Mouse (Mus musculus) embryonic facial prominence, embryonic 12.5 days (tissue): ENCODE results near the gene Lbhd1. TPM values are rescaled to one million over a fixed set of nuclear protein-coding genes. Genes with fewer than 3 reads are reported as not detected.
"Not testable (repeated sequence)": the region's sequence is repeated elsewhere in the genome, so short reads cannot be mapped to it uniquely, and the experiment has no call there.

Experiments
- ATAC-seq: fragments of 200-750 bp; cut with Nextera tagmentation; 2 replicates; pipeline ENCODE4 v1.8.0; 2017; ENCODE audit not compliant: insufficient number of reproducible peaks, insufficient read depth, low FRiP score, low TSS enrichment
- H3K27ac ChIP-seq: fragments of 300-500 bp; sonication (generic); 2 replicates; pipeline ENCODE4 v1.5.1; 2016; ENCODE audit warnings: mild to moderate bottlenecking
- H3K27me3 ChIP-seq: fragments of 300-500 bp; sonication (generic); 2 replicates; pipeline ENCODE4 v1.6.1; 2016; ENCODE audit warnings: mild to moderate bottlenecking, moderate library complexity
- H3K36me3 ChIP-seq: fragments of 300-500 bp; sonication (generic); 2 replicates; pipeline ENCODE4 v1.6.1; 2016; ENCODE audit warnings: mild to moderate bottlenecking
- H3K4me1 ChIP-seq: fragments of 300-500 bp; sonication (generic); 2 replicates; pipeline ENCODE4 v1.6.1; 2016
- H3K4me2 ChIP-seq: fragments of 300-500 bp; sonication (generic); replicated peaks from 2 replicates; pipeline ENCODE4 v1.6.1; 2016; ENCODE audit warnings: mild to moderate bottlenecking, moderate library complexity
- H3K4me3 ChIP-seq: fragments of 300-500 bp; sonication (generic); 2 replicates; pipeline ENCODE4 v1.5.1; 2016; ENCODE audit warnings: mild to moderate bottlenecking
- H3K9ac ChIP-seq: fragments of 300-500 bp; sonication (generic); 2 replicates; pipeline ENCODE4 v1.6.1; 2016; ENCODE audit warnings: mild to moderate bottlenecking, moderate library complexity
- H3K9me3 ChIP-seq: fragments of 300-500 bp; sonication (generic); 2 replicates; pipeline ENCODE4 v1.6.1; 2016; ENCODE audit warnings: mild to moderate bottlenecking, moderate library complexity
- WGBS: fragments of 180-500 bp; shearing (Covaris S2); methylation state at CpG from one replicate; pipeline ENCODE4 v1.1.7; 2016; 5-methylcytosine and 5-hydroxymethylcytosine counted together
- polyA plus RNA-seq: library from polyadenylated mRNA; unstranded; fragments of >200 nt; fragmentation: Nextera tagmentation; extraction: Ambion mirVana; gene quantifications from 2 replicates; pipeline ENCODE4 v1.2.1, GENCODE M21; 2016

Lbhd1 gene
- polyA plus RNA-seq, 1 experiment from 2014 or later: 88.4 TPM

DNA sequence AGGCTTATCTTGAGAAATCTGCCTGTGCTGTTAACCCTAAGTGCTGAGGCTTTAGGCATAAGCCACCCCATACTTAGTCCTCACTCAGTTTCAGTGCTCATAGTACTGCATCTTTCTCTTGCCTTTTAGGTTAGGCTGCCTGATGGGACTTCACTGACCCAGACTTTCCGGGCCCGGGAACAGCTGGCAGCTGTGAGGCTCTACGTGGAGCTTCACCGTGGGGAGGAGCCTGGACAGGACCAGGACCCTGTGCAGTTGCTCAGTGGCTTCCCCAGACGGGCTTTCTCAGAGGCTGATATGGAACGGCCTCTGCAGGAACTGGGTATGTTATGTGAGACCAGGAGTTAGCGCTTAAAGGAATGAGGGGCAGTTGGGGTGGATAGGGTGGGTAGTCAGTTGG, 8.5 kb upstream of the Lbhd1 start:
- Histone ChIP-seq H3K9ac (no peak overlapping the region), H3K4me3 (no peak overlapping the region), H3K27ac (no peak overlapping the region), H3K27me3 (no peaks in the 10 kb centered on the region), H3K36me3 (peaks cover 45% of the 10 kb centered on the region), H3K4me2 (no peak overlapping the region), H3K4me1 (peaks cover 14% of the 10 kb centered on the region), H3K9me3 (no peaks in the 10 kb centered on the region)
- 95% methylated on average over 7 of the region's 7 CpGs for WGBS
- ATAC-seq: no peak

DNA sequence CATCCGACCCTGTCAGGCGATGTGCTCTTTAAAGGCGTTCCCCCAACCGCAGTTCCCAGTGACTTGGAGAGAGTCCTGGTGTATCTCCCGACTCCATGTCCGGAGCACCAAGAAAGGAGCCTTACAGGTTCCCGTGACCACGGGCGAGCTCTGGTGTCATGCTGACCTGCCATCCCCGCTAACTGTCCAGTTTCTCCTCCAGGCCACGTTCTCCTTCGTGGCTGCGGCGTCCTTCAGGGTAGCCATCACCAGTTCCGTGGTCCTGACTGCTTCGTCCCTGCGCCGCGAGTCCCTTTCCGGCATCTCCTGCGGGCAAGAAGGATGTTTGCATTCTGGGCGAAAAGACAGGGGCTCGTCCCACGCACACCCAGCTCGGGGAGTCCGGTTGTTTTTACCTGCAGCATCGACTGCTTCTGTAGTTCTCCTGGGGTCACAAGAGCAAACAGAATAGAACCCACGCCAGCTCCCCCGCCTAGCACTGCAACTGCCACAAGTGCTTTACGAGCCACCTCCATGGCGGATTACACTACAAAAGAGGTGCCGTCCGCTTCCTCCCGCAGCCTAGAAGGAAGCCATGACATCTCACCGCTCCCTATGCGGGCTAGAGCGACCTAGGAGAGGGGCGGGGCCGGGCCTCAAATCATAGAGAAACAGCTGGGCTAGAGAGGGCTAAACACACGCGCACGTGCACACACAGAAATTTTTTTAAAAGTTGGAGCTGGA, 3.1 kb upstream of the Lbhd1 start, which contains the start of gene Uqcc3:
Gene Uqcc3, minus strand, starts transcription at position 613 of the 723 bp plus-strand sequence.
- no peaks in the 10 kb centered on the region for H3K27me3 ChIP-seq
- peak within 1 kb of the TSS; percentile 82 for H3K4me2 ChIP-seq
- under 1% methylated on average over 42 of the region's 42 CpGs for WGBS
- no peaks in the 10 kb centered on the region for H3K9me3 ChIP-seq
- peaks cover 9% of the 10 kb centered on the region; the same call in 1 of the 2 replicates for H3K4me1 ChIP-seq
- peak within 1 kb of the TSS; percentile 71 for H3K27ac ChIP-seq
- H3K4me3 ChIP-seq: peak within 1 kb of the TSS; percentile 68
- H3K9ac ChIP-seq: peak within 1 kb of the TSS; percentile 89
- peak; percentile 95 for ATAC-seq
- peaks cover 21% of the 10 kb centered on the region for H3K36me3 ChIP-seq

DNA sequence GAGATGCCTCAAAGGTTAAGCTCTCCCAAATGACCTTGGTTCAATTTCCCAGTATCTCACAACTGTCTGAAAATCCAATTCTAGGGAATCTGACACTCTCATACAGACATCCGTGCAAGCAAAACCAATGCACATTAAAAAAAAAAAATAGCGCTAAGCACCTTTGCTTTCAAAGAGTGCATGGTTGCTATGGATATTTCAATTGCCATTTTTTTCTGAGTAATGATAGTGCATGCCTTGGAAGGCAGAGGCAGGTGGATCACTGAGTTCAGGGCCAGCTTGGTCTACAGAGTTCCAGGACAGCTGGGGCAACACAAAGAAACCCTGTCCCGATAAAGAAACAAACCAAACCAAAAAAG, 2.5 kb upstream of the Lbhd1 start:
- WGBS: 20% methylated on average over 3 of the region's 3 CpGs
- no peak overlapping the region for H3K27ac ChIP-seq
- no peaks in the 10 kb centered on the region for H3K27me3 ChIP-seq

DNA sequence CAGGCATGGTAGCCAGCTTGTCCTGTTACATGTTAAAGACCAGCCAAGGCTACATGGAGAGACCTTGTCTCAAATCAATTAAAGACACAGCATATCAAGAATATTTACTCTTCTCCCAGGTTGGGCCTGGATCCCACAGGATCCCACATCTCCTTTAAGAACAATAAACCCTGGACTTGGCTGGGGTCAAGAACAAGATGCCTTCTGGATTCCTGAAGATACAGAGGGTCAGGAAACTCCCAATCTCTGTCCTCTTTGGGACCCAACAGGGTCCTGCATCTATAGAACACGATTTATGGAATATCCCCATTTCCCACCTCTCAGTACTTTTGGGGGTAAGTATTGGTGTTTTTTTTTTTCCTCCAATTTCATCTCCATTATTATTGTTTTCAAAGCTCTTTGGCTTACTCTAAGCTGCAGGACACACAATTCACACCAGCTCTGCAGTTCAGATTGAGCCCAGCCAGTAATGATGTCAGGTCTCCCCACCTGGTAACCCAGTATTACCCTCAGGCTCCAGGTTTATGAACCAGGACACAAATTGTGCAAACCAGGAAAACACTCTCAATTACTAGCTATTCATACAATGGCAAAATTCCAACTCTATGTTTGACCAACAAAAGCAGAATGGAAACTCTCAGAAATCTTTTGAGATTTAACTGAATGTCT, 3.5 kb downstream of the Lbhd1 start:
- peak overlapping the region; percentile 85; the same call in 1 of the 2 replicates for H3K27ac ChIP-seq
- no peak overlapping the region for H3K9ac ChIP-seq
- 35% methylated on average over 1 of the region's 1 CpGs for WGBS

More for the DNA sequence above, 2.5 kb upstream of the Lbhd1 start:
- Histone ChIP-seq H3K4me3 (peak overlapping the region; percentile 68), H3K36me3 (peaks cover 16% of the 10 kb centered on the region), H3K4me1 (peaks cover 9% of the 10 kb centered on the region; the same call in 1 of the 2 replicates), H3K9me3 (no peaks in the 10 kb centered on the region), H3K9ac (peak overlapping the region; percentile 89), H3K4me2 (peak overlapping the region; percentile 82)
- no peak for ATAC-seq

DNA sequence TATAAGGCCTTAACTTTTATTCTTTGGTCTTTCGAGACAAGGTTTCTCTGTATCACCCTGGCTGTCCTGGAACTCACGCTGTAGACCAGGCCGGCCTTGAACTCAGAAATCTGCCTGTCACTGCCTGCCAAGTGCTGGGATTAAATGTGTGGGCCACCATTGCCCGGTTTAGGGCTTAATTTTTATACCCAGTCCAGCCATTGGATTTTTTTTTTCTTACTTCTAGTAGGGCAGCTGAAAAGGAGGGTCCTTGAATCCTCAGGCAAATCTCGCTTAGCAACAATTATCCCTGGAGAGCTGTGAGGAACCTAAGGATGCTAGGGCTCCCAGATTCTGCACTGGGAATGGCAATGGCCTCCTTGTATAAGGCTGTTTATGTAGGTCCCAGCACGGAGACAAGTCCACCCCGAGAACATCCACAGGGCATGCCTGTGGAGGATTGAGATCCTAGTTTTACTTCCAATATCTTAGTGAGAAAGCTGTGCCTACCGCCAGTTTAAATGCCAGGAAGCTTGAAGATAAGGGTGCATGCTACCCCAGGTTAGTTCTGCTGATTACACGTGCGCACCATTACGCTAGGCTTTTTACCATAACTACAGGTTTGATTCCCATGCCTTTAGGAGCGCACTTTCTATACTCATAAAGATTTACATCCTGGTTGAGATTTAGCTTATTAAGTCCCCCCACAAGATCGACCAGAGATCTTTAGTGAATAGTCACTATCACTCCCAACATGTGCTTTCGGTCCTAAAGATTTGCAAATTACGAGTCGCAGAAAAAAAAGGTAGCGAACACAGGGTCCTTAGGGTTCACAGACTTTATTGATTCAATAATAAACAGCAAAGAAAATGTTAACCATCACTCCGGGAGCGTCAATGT, 4.3 kb downstream of the Lbhd1 start:
- Histone ChIP-seq H3K9me3 (no peaks in the 10 kb centered on the region), H3K4me1 (peaks cover 10% of the 10 kb centered on the region; the same call in 1 of the 2 replicates), H3K4me3 (peak overlapping the region; percentile 69), H3K36me3 (peaks cover 14% of the 10 kb centered on the region), H3K27ac (peak overlapping the region; percentile 85), H3K9ac (peak overlapping the region; percentile 85), H3K27me3 (no peaks in the 10 kb centered on the region), H3K4me2 (peak overlapping the region; percentile 81)
- ATAC-seq: no peak
- 17% methylated on average over 19 of the region's 19 CpGs for WGBS

More for the DNA sequence above, 3.5 kb downstream of the Lbhd1 start:
- ATAC-seq: no peak
- Histone ChIP-seq H3K27me3 (no peaks in the 10 kb centered on the region), H3K9me3 (no peaks in the 10 kb centered on the region), H3K4me2 (peak overlapping the region; percentile 81), H3K36me3 (peaks cover 14% of the 10 kb centered on the region), H3K4me3 (peak overlapping the region; percentile 69; the same call in 1 of the 2 replicates), H3K4me1 (peaks cover 10% of the 10 kb centered on the region; the same call in 1 of the 2 replicates)

DNA sequence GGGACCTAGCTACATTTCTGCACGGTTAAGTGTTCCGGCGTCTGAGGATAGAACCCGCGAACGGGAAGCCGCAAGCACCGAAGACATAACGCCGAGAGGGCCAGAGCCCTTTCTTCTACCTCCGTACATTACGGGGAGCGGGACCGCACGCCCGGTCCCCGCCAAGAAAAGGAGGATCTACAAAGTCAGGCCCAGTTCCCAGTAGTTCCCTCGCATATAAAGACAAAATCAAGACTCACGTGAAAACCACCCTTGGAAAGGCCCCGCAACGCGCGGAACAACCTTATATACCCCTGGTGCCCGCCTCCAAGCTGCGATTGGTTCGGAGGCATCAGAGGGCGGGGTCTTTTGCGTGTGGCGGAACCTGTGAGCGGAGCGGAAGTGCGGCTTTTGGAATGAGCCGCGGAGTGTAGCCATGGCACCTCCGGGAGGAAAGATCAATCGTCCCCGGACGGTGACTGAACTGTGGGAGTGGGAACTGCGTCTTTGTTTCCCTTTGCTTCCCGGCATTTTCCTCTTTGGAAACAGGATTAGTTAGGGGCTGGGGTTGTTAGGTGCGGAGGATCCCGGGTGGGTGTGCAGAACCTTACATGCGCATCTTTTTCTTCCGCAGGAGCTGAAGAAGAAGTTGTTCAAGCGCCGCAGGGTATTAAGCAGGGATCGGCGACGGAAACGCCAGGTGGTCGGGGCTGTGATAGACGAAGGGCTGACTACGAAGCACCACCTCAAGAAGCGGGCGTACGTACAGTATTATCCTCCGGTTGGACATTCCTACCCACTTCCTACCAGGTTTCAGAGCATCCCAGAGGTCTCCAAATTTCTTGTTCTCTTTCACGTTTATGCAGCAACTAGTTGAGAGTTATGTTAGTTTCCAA, 5.2 kb downstream of the Lbhd1 start, which contains the start of the genes 1810009A15Rik and Gm49416:
Gene 1810009A15Rik, plus strand, starts transcription at position 343 of the 875 bp plus-strand sequence.
Gene Gm49416, plus strand, starts transcription at position 416 of the 875 bp plus-strand sequence.
- peak; percentile 90 for ATAC-seq
- no peaks in the 10 kb centered on the region for H3K27me3 ChIP-seq

DNA sequence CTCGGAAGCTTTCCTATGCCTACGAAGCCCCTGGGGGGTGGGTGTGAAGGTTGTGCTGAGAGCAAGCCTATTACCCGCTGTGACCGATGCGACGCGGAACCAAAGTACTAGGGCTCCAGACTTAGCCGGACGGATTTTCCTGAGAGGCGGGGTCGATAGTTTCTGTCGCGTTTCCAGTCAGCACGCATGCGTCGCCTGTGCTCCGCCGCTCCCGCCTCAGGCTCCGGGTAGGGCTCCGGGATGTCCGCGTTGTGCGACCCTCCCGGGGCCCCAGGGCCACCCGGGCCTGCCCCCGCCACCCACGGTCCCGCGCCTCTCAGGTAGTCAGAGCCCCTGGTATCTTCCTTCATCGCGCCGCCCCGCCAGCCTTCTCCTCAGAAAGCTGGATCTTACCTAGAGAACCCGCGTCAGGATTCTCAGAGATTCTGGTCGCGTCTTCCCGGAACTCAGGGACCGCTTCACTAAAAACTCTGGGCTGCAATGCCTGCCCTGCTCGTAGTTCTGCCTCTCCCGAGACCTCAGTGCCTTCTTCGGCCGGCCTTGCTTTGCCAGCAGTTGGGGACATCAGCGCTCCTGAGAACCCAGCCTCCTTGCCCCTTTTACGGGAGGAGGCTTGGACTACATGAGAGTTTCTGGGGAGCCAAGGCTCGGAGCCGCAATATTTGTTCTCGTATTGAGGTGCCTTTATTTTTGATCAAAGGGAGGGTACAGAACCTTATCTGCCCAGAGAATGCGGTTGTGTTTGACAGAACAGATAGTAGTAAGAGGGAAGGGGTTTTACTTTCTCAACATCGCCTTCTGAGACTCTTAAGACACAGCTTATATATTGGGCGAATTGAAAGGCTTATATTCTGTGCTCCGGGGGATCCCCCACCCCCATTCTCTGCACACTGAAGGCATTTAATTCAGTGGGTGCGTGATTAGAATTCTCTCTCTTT, 9.6 kb downstream of the Lbhd1 start, which contains the start of gene Ints5:
Gene Ints5, plus strand, starts transcription at position 177 of the 938 bp plus-strand sequence.
- ATAC-seq: peak; percentile 19; the same call in 1 of the 2 replicates
- peak within 1 kb of the TSS; percentile 81 for H3K4me2 ChIP-seq

More for the DNA sequence above, 5.2 kb downstream of the Lbhd1 start, which contains the start of the genes 1810009A15Rik and Gm49416:
- peak within 1 kb of the TSS; percentile 69 for H3K4me3 ChIP-seq
- H3K4me2 ChIP-seq: peak within 1 kb of the TSS; percentile 81
- under 1% methylated on average over 58 of the region's 58 CpGs for WGBS
- H3K36me3 ChIP-seq: peaks cover 14% of the 10 kb centered on the region
- no peaks in the 10 kb centered on the region for H3K9me3 ChIP-seq
- H3K27ac ChIP-seq: peak within 1 kb of the TSS; percentile 87
- H3K4me1 ChIP-seq: peaks cover 13% of the 10 kb centered on the region
- peak within 1 kb of the TSS; percentile 85 for H3K9ac ChIP-seq

DNA sequence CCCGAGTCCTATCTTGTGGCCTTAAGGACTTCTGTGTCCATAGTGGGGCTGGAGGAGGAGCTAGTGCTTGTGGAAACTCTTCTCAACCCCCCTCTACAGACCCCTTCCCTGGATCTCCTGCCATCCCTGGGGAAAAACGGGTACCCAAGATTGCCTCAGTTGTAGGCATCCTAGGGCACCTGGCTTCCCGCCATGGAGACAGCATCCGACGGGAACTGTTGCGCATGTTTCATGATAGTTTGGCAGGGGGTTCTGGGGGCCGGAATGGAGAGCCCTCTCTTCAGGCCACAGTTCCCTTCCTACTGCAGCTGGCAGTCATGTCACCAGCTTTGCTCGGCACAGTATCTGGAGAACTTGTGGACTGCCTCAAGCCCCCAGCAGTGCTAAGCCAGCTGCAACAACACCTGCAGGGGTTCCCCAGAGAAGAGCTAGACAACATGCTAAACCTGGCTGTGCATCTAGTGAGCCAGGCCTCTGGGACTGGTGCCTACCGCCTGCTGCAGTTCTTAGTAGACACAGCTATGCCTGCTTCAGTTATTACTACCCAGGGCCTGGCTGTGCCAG, 11.9 kb downstream of the Lbhd1 start:
- Histone ChIP-seq H3K9me3 (no peaks in the 10 kb centered on the region), H3K27me3 (no peaks in the 10 kb centered on the region), H3K4me3 (no peak overlapping the region), H3K4me1 (peaks cover 30% of the 10 kb centered on the region), H3K4me2 (no peak overlapping the region), H3K27ac (no peak overlapping the region), H3K36me3 (peaks cover 29% of the 10 kb centered on the region), H3K9ac (no peak overlapping the region)
- WGBS: 91% methylated on average over 9 of the region's 9 CpGs
- no peak for ATAC-seq

More for the DNA sequence above, 9.6 kb downstream of the Lbhd1 start, which contains the start of gene Ints5:
- H3K4me1 ChIP-seq: peaks cover 23% of the 10 kb centered on the region
- H3K9ac ChIP-seq: peak within 1 kb of the TSS; percentile 88
- H3K27ac ChIP-seq: peak within 1 kb of the TSS; percentile 86
- WGBS: 4% methylated on average over 54 of the region's 54 CpGs
- H3K36me3 ChIP-seq: peaks cover 32% of the 10 kb centered on the region
- H3K9me3 ChIP-seq: no peaks in the 10 kb centered on the region
- peak within 1 kb of the TSS; percentile 83 for H3K4me3 ChIP-seq
- H3K27me3 ChIP-seq: no peaks in the 10 kb centered on the region

DNA sequence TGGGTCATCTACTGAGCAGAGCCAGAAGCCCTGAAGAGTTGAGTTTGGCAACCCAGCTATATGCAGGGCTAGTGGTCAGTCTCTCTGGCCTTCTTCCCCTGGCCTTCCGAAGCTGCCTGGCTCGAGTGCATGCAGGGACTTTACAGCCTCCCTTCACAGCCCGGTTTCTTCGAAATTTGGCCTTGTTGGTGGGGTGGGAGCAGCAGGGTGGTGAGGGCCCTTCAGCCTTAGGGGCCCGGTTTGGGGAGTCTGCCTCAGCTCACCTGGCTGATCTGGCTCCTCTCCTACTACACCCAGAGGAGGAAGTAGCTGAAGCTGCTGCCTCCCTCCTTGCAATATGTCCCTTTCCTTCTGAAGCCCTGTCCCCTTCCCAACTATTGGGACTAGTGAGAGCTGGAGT, 12.7 kb downstream of the Lbhd1 start:
- Histone ChIP-seq H3K36me3 (peaks cover 21% of the 10 kb centered on the region), H3K4me1 (peaks cover 30% of the 10 kb centered on the region)
- H3K4me3 ChIP-seq, H3K4me2 ChIP-seq, H3K9ac ChIP-seq, H3K27ac ChIP-seq, H3K9me3 ChIP-seq, ATAC-seq, H3K27me3 ChIP-seq: not testable (repeated sequence)
- 90% methylated on average over 5 of the region's 5 CpGs for WGBS
